Mouse (Mus musculus): ENCODE measurements around the gene Cyb5r1. TPM values are rescaled to one million over a fixed set of nuclear protein-coding genes. Genes with fewer than 3 reads are reported as not detected.
A peak's percentile ranks its signal among the peaks of the same experiment; 100 is the strongest.

The Cyb5r1 gene
- polyA plus RNA-seq, 1 experiment from 2014 or later: 25.0 TPM

DNA sequence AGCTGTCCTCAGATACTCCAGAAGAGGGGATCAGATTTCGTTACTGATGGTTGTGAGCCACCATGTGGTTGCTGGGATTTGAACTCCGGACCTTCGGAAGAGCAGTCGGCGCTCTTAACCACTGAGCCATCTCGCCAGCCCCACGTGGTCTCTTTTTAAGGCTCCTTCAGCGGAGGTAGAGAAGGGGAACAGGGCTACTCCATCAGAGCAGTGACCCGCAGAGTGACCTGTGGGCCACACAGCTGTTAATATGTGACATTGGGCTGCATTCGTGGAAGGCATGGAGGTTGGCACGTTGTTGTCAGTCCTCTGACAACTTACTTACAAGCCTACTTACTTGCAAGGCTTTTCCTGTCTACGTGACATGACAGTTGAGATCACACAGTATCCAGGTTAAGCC is 7.1 kb upstream of the Cyb5r1 start:
- H3K27me3 ChIP-seq (ENCODE audit: control insufficient read depth, insufficient read depth, low read length): no peaks in the 10 kb centered on the region
- H3K9me3 ChIP-seq (replicated peaks; ENCODE audit: control insufficient read depth, low read length): no peaks in the 10 kb centered on the region
- H3K36me3 ChIP-seq (replicated peaks; ENCODE audit: control insufficient read depth, insufficient read depth, low read depth, low read length): no peaks in the 10 kb centered on the region
- no peak overlapping the region for H3K4me2 ChIP-seq (ENCODE audit: low read depth, low read length)
- no peaks in the 10 kb centered on the region for H3K4me1 ChIP-seq (ENCODE audit: control insufficient read depth, insufficient read depth, low read length)
- WGBS: 89% methylated on average over 12 of the region's 12 CpGs
- ATAC-seq (replicated peaks; ENCODE audit: insufficient number of reproducible peaks, low FRiP score, low TSS enrichment, low read depth): no peak
- H3K27ac ChIP-seq (replicated peaks; ENCODE audit: low read depth, low read length): no peak overlapping the region
- no peak overlapping the region for H3K4me3 ChIP-seq (ENCODE audit: low read depth, low read length)
- no peak for DNase-seq (ENCODE audit: low spot score)
- H3K9ac ChIP-seq (replicated peaks; ENCODE audit: low read length): no peak overlapping the region

DNA sequence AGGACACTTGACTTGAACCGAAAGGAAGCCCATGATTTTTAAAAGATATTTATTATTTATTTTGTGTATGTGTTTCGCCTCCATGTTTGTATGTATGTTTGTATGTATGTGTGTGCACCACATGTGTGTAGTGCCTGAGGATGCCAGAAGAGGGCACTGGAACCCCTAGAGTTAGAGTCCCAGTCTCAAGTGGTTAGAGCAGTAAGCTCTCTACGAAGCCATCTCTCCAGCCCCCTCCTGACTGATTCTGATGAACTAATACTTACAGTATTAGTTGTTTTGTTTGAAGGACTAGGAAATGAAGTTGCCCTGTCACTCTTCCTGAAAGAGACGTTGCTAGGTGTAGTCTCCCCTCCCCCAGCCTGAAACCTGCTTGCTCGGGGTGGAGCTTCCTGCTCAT is 5.6 kb upstream of the Cyb5r1 start:
- H3K27ac ChIP-seq (replicated peaks; ENCODE audit: low read depth, low read length): no peak overlapping the region
- no peak overlapping the region for H3K4me2 ChIP-seq (ENCODE audit: low read depth, low read length)
- DNase-seq (ENCODE audit: low spot score): no peak
- WGBS: 53% methylated on average over 5 of the region's 5 CpGs
- no peaks in the 10 kb centered on the region for H3K27me3 ChIP-seq (ENCODE audit: control insufficient read depth, insufficient read depth, low read length)
- no peak overlapping the region for H3K9ac ChIP-seq (replicated peaks; ENCODE audit: low read length)
- no peak for ATAC-seq (replicated peaks; ENCODE audit: insufficient number of reproducible peaks, low FRiP score, low TSS enrichment, low read depth)
- H3K4me1 ChIP-seq (ENCODE audit: control insufficient read depth, insufficient read depth, low read length): no peaks in the 10 kb centered on the region
- H3K4me3 ChIP-seq (ENCODE audit: low read depth, low read length): no peak overlapping the region
- H3K36me3 ChIP-seq (replicated peaks; ENCODE audit: control insufficient read depth, insufficient read depth, low read depth, low read length): no peaks in the 10 kb centered on the region
- H3K9me3 ChIP-seq (replicated peaks; ENCODE audit: control insufficient read depth, low read length): no peaks in the 10 kb centered on the region

DNA sequence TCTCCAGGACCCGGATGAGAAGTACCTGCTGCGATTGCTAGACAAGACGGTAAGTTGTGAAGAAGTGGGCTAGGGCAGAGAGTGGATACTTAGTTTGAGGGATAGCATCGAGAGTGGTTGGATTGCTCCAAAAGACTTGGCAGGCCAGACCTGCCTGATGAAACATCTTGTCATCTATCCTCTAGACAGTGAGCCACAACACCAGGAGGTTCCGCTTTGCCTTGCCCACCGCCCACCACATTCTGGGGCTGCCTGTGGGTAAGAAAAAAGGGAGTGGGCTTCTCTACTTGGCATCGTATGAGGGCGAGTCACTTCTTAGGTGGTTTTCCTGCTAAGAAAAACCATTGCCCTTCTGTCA is 1.0 kb downstream of the Cyb5r1 start:
- DNase-seq (ENCODE audit: low spot score) (no peak), ATAC-seq (replicated peaks; ENCODE audit: insufficient number of reproducible peaks, low FRiP score, low TSS enrichment, low read depth) (no peak)
- Histone ChIP-seq H3K4me1 (ENCODE audit: control insufficient read depth, insufficient read depth, low read length) (no peaks in the 10 kb centered on the region), H3K36me3 (replicated peaks; ENCODE audit: control insufficient read depth, insufficient read depth, low read depth, low read length) (peaks cover 4% of the 10 kb centered on the region; the same call in 1 of the 2 replicates), H3K9me3 (replicated peaks; ENCODE audit: control insufficient read depth, low read length) (no peaks in the 10 kb centered on the region), H3K9ac (replicated peaks; ENCODE audit: low read length) (peak overlapping the region; percentile 75), H3K4me3 (ENCODE audit: low read depth, low read length) (peak overlapping the region; percentile 81), H3K27ac (replicated peaks; ENCODE audit: low read depth, low read length) (no peak overlapping the region), H3K27me3 (ENCODE audit: control insufficient read depth, insufficient read depth, low read length) (no peaks in the 10 kb centered on the region), H3K4me2 (ENCODE audit: low read depth, low read length) (peak overlapping the region; percentile 80)
- WGBS: 39% methylated on average over 8 of the region's 8 CpGs

DNA sequence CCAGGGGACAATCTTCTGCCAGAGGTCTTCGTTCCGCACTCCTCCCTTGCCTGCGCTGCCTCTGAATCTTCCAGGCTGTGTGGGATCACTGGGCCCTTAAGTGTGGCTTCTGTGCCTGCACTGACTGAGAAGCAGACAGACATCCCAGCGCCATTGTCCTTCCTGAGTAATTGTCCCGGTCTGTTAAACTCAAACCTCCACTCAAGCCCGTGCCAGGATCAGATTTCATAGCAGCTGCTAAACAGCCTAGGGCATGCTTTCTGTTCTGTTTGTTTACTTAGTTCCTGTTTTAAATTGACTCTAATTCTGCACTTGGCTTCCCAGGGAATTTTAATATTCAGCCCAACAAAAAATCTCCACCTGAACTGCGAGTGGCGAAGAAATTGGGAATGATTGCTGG is 2.7 kb downstream of the Cyb5r1 start:
- H3K36me3 ChIP-seq (replicated peaks; ENCODE audit: control insufficient read depth, insufficient read depth, low read depth, low read length): peaks cover 4% of the 10 kb centered on the region; the same call in 1 of the 2 replicates
- no peak for ATAC-seq (replicated peaks; ENCODE audit: insufficient number of reproducible peaks, low FRiP score, low TSS enrichment, low read depth)

GRCm38 (mm10) chr1:134411706-134412629 is 6.6 kb downstream of the Cyb5r1 start:
- no peaks in the 10 kb centered on the region for H3K9me3 ChIP-seq (replicated peaks; ENCODE audit: control insufficient read depth, low read length)
- H3K9ac ChIP-seq (replicated peaks; ENCODE audit: low read length): no peak overlapping the region
- H3K27me3 ChIP-seq (ENCODE audit: control insufficient read depth, insufficient read depth, low read length): no peaks in the 10 kb centered on the region
- WGBS: 84% methylated on average over 9 of the region's 9 CpGs
- H3K36me3 ChIP-seq (replicated peaks; ENCODE audit: control insufficient read depth, insufficient read depth, low read depth, low read length): peaks cover 4% of the 10 kb centered on the region; the same call in 1 of the 2 replicates
- H3K4me2 ChIP-seq (ENCODE audit: low read depth, low read length): no peak overlapping the region
- no peak overlapping the region for H3K27ac ChIP-seq (replicated peaks; ENCODE audit: low read depth, low read length)
- H3K4me1 ChIP-seq (ENCODE audit: control insufficient read depth, insufficient read depth, low read length): no peaks in the 10 kb centered on the region
- no peak overlapping the region for H3K4me3 ChIP-seq (ENCODE audit: low read depth, low read length)
- DNase-seq (ENCODE audit: low spot score) (no peak), ATAC-seq (replicated peaks; ENCODE audit: insufficient number of reproducible peaks, low FRiP score, low TSS enrichment, low read depth) (no peak)

More for the DNA sequence above, 2.7 kb downstream of the Cyb5r1 start:
- Histone ChIP-seq H3K4me2 (ENCODE audit: low read depth, low read length) (no peak overlapping the region), H3K9me3 (replicated peaks; ENCODE audit: control insufficient read depth, low read length) (no peaks in the 10 kb centered on the region), H3K27ac (replicated peaks; ENCODE audit: low read depth, low read length) (0 out of 2 replicates have a peak overlapping the region, but pooled peaks have one; percentile 13), H3K4me3 (ENCODE audit: low read depth, low read length) (no peak overlapping the region), H3K9ac (replicated peaks; ENCODE audit: low read length) (no peak overlapping the region), H3K27me3 (ENCODE audit: control insufficient read depth, insufficient read depth, low read length) (no peaks in the 10 kb centered on the region), H3K4me1 (ENCODE audit: control insufficient read depth, insufficient read depth, low read length) (no peaks in the 10 kb centered on the region)
- WGBS: 56% methylated on average over 8 of the region's 8 CpGs
- no peak for DNase-seq (ENCODE audit: low spot score)

GRCm38 (mm10) chr1:134414038-134414437 is 8.7 kb downstream of the Cyb5r1 start:
- no peaks in the 10 kb centered on the region for H3K9me3 ChIP-seq (replicated peaks; ENCODE audit: control insufficient read depth, low read length)
- no peaks in the 10 kb centered on the region for H3K27me3 ChIP-seq (ENCODE audit: control insufficient read depth, insufficient read depth, low read length)
- no peak for DNase-seq (ENCODE audit: low spot score)
- peaks cover 4% of the 10 kb centered on the region; the same call in 1 of the 2 replicates for H3K36me3 ChIP-seq (replicated peaks; ENCODE audit: control insufficient read depth, insufficient read depth, low read depth, low read length)
- H3K4me1 ChIP-seq (ENCODE audit: control insufficient read depth, insufficient read depth, low read length): no peaks in the 10 kb centered on the region
- H3K27ac ChIP-seq (replicated peaks; ENCODE audit: low read depth, low read length): no peak overlapping the region
- ATAC-seq (replicated peaks; ENCODE audit: insufficient number of reproducible peaks, low FRiP score, low TSS enrichment, low read depth): no peak
- WGBS: 46% methylated on average over 2 of the region's 2 CpGs
- no peak overlapping the region for H3K4me2 ChIP-seq (ENCODE audit: low read depth, low read length)
- H3K4me3 ChIP-seq (ENCODE audit: low read depth, low read length): no peak overlapping the region
- no peak overlapping the region for H3K9ac ChIP-seq (replicated peaks; ENCODE audit: low read length)

- H3K36me3 ChIP-seq (replicated peaks; ENCODE audit: control insufficient read depth, insufficient read depth, low read depth, low read length): peaks cover 4% of the 10 kb centered on the region; the same call in 1 of the 2 replicates
- peak overlapping the region; percentile 19 for H3K9ac ChIP-seq (replicated peaks; ENCODE audit: low read length)
- H3K4me2 ChIP-seq (ENCODE audit: low read depth, low read length): peak overlapping the region; percentile 38
- H3K4me1 ChIP-seq (ENCODE audit: control insufficient read depth, insufficient read depth, low read length): no peaks in the 10 kb centered on the region
- 15% methylated on average over 11 of the region's 11 CpGs for WGBS
- peak overlapping the region; percentile 10; the same call in 1 of the 2 replicates for H3K27ac ChIP-seq (replicated peaks; ENCODE audit: low read depth, low read length)
- no peaks in the 10 kb centered on the region for H3K27me3 ChIP-seq (ENCODE audit: control insufficient read depth, insufficient read depth, low read length)
- H3K4me3 ChIP-seq (ENCODE audit: low read depth, low read length): peak overlapping the region; percentile 95
- DNase-seq (ENCODE audit: low spot score) (no peak), ATAC-seq (replicated peaks; ENCODE audit: insufficient number of reproducible peaks, low FRiP score, low TSS enrichment, low read depth) (peak; percentile 5)
- no peaks in the 10 kb centered on the region for H3K9me3 ChIP-seq (replicated peaks; ENCODE audit: control insufficient read depth, low read length)
Measured at GRCm38 (mm10) chr1:134414501-134415167, 9.3 kb downstream of the Cyb5r1 start.

All from embryonic facial prominence, embryonic 11.5 days (tissue).